Mouse (Mus musculus): ENCODE measurements around the gene Prrg3.

- no peak for TF ChIP-seq POLR2A (IDR thresholded peaks at IDR 0.05; ENCODE audit: borderline replicate concordance, extremely low read depth, insufficient read depth, insufficient read length, poor library complexity, severe bottlenecking)
- TF ChIP-seq CTCF (IDR thresholded peaks at IDR 0.05; ENCODE audit: borderline replicate concordance, extremely low read depth, insufficient read depth, insufficient read length) = no peak
These were observed 20.8 kb downstream of the Prrg3 start for GRCm38 (mm10) chrX:71983205-71983604.

Data from brain, embryonic 14.5 days (tissue).